Mouse (Mus musculus) neural tube, embryonic 10.5 days (tissue): ENCODE data around the gene Mboat1.
A peak's percentile ranks its signal among the peaks of the same experiment; 100 is the strongest.

Experiments
- DNase-seq: peaks from one replicate; pipeline ENCODE4 v3.0.0-alpha.2; 2017; ENCODE audit warnings: low spot score; ENCODE audit errors: extremely low spot score

Gene Mboat1

GRCm38 (mm10) chr13:30136243-30136922 is at the start of gene Mboat1:
Mboat1 (plus strand) TSS chr13:30136489.
- DNase-seq: peak; percentile 73

DNA sequence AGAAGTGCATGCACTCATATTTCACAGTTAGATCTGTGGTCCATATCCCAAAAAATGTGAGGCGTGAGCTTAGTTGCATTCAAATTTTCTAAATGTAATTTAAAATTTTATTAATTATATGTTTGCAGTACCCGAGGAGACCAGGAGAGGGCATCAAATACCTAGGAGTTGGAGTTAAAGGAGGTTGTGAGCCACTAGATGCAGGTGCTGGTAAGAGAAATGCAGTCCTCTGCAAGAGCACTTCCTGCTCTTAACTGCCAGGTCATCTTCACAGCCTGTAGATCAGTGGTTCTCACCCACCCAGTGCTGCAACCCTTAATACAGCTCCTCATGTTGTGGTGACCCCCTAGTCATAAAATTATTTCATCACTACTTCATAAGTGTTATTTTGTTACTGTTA is 43.2 kb upstream of the Mboat1 start:
- DNase-seq: no peak

- no peak for DNase-seq
These were observed 40.4 kb upstream of the Mboat1 start for GRCm38 (mm10) chr13:30095851-30096250.

- no peak for DNase-seq
These were observed 39.8 kb upstream of the Mboat1 start for GRCm38 (mm10) chr13:30096536-30096935.

DNA sequence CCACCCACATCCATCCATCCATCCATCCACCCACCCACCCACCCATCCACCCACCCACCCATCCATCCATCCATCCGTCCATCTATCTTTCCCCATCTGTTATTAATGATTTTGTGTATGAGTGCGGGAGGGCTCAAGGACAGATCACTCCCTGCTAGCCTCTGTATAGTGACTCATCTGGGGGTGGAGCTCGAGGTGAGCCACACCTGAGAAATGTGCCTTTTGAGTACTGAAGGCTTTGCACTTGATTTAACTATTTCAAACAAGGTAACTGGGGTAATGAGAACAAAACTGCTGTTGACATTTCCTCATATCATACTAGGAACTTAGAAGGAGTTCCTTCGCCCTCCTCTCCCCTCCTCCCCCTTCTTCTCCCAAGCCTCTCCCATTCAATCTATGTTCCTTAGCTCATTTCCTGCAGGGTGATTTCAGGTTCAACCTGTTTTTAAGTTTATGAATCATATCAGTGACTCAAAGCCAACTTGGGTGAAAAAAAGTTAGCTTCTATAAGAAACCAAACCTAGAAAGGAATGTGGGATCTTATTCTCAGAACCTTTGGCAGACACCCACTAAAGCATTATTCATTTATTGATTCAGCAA is 27.2 kb upstream of the Mboat1 start:
- DNase-seq: no peak

DNA sequence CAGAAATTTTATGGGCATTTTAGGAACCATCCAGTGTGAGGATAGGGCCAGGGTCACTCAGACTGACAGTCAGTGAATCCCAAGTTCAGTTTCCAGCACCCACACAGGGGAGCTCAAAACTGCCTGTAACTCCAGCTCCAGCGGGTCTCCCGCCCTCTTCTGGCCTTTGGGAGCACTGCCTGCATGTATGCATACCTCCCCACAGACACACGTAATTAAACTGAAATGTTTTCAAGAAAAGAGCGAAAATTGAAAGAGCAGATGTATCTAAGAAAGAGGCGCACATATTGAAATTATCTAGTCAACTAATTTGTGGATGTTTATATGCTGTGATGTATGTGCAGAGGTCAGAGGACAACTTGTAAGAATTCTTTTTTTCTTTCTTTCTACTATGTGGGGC is 20.5 kb upstream of the Mboat1 start:
- no peak for DNase-seq

DNA sequence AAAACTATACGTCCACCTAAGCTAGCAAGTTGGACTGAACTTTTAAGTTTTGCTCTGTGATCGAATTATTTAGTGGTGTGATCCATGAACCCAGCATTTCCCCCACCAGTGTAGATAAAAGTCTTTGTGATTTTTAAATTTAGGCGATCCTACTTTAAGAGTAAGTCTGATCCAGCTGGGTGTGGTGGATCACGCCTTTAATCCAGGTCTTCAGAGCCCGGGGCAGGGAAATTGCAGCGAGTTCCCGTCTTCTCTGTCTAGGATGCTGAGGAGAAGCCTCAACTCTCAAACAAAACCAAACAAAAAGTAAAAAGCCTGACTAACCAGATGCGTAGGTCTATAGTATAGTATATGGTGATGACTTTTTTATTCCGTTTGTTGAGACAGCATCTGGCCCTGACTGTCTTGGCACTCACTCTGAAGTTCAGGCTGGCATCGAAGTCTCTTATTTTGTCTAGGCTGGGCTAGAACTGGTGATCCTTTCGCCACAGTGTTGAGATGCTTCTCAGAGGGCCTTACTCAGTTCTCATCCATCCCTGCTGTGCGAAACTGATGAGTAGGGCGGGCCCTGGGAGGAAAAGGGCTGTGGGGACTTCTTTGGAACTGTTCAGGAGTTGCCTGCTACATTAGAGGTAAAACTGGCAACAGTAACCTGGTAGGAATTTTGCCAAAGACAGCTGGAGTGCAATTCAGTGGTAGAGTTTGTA is 787 bp downstream of the Mboat1 start:
- no peak for DNase-seq

DNA sequence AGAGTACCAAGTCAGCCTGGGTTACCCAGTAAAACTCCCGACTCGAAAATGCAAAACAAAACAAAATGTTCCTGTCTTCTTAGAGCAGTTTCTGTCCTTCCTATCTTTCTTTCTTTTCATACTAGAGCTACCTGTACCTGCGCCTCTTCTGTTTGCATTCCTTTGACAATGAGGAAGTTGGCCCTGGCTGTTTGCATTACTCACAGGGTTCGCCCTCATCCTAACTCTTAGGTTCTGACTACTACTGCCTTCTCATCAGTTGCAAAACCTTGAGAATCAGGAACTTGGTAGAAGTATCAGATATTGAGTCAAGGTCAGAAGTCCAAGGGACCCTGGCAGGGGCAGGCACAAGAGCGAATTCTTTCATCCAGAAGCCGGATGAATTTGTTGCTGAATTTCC is 1.7 kb downstream of the Mboat1 start:
- no peak for DNase-seq

- DNase-seq: no peak
These were observed 3.9 kb downstream of the Mboat1 start for GRCm38 (mm10) chr13:30140149-30140548.

DNA sequence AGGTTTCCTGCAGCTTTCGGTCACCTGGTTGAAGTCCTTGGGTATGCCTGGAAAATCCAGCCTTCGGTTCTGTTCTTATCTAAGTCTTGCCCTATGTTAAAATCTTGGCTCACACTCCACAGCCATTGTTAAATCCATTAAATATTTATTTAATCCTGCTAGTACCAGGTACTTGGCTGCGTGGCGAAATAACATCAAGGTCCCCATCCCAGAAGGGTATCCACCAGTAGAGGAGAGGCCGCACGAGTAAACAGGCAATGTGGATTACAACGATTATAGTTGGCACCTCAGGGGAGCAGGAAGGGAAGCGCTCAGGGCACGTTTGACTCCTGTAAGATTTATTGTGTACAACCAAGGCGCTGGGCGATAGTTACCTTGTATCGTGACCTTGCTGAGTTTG is 4.4 kb downstream of the Mboat1 start:
- no peak for DNase-seq

- no peak for DNase-seq
These were observed 5.7 kb downstream of the Mboat1 start for GRCm38 (mm10) chr13:30141996-30142395.

DNA sequence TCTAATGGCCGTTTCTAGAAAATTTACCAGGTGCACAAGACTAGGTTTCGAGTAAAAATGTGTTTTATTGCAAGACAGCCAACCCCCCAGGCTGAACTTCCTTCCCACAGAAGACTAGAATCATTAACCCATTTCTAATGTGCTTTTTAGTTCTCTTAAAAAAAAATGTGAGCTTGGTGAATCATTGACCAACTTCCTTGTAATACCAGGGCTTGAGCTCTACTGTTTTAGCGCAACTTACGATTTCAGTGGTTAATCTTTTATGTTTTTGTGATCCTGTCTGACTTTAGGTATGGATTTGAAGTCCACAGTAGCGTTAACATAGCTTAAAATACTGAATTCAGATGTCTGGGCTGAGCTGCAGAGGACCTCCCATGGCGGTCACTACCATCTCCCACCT is 10.2 kb downstream of the Mboat1 start:
- no peak for DNase-seq

- DNase-seq: no peak
These were observed 18.0 kb downstream of the Mboat1 start for GRCm38 (mm10) chr13:30154264-30154663.

GRCm38 (mm10) chr13:30159626-30160025 is 23.3 kb downstream of the Mboat1 start:
- DNase-seq: no peak

DNA sequence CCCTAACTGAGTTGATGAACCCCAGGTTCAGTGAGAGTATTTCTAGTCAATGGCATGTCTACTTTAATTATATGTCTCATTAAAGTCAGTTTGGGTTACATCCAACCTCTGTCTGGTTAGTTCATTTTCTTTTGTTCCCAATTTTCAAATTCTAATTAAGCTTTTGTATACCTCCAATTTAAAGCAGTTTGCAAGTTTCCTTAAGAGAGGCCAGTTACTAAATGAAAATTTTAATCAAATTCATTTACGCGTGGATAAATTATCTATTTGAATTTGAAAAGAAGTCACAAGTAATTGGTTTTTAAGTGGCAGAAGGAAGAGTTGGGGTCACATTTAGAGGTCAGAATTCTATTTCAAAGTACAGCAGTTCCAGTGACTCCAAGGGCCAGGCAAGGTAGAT is 27.2 kb downstream of the Mboat1 start:
- DNase-seq: no peak

GRCm38 (mm10) chr13:30166138-30167090 is 30.1 kb downstream of the Mboat1 start:
- DNase-seq: no peak

DNA sequence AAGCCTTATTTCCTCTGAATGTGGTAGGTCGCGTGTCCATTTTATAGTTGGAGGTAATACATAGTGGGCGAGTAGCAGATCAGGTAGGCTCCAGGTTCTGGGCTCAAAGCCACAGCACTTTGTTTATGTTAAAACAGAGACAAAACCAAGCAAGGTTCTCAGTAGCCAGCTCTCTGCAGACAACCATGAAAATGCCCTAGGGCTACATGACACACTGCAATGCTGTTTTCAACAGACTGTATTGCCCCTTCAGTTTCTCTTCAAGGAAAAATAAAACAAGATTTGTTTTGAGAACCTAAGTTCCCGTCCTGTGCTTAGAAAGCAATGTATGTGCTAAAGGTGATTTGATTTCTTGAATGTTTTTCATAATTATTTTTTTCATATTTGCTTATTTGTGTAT is 31.2 kb downstream of the Mboat1 start:
- DNase-seq: no peak

- no peak for DNase-seq
These were observed 32.5 kb downstream of the Mboat1 start for GRCm38 (mm10) chr13:30168803-30169202.

- DNase-seq: no peak
These were observed 33.8 kb downstream of the Mboat1 start for GRCm38 (mm10) chr13:30170061-30170460.

DNA sequence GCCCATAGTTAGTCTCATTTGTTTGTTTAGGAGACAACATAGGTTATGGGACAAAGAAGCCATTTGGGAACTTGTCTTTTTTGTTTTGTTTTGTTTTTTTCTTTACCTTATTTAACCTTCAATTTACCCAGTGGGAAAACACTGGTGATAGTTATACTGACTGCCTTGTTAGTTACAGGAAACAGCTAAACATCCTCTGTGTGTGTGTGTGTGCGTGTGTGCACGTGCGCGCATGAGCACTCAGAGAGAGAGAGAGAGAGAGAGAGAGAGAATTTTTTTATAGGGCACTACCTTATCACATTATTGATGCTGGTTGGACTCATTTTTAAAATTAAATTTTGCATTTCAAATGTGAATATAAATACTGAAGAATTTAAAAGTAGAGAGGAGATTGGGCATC is 38.3 kb downstream of the Mboat1 start:
- DNase-seq: no peak

GRCm38 (mm10) chr13:30177356-30177755 is 41.1 kb downstream of the Mboat1 start:
- DNase-seq: no peak

- DNase-seq: no peak
These were observed 49.3 kb downstream of the Mboat1 start for GRCm38 (mm10) chr13:30185549-30185948.
